Mouse (Mus musculus): Measurements from ENCODE around the gene Atp8b4.

DNA sequence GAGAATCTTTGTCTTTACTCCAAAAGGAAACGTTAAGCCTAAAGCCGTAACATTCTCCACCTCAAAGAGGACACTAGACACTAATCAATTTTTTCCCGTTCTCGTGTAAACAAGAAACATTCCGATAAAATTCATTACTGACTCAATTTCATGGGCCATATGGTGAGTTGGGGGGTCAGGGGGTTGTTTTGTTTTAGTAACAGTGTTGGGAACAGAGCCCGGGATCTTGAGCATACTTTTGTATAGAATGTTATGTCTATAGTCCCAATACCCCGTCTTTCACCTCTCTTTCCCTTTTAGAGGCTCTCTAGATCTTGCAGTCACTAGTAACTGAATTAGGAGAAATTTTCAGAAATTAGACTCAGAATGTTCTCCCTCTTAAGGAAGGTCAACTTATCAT lies 177.3 kb downstream of the Atp8b4 start:
- TF ChIP-seq CTCF (IDR thresholded peaks at IDR 0.05; ENCODE audit: low read depth, low read length) (no peak), POLR2A (IDR thresholded peaks at IDR 0.05; ENCODE audit: borderline replicate concordance, low read depth, low read length) (no peak)

Data from bone marrow macrophage, adult 2 months (primary cell).